Mouse (Mus musculus) intestine, embryonic 16.5 days (tissue): Measurements from ENCODE around the gene Patl2. TPM values are rescaled to one million over a fixed set of nuclear protein-coding genes. Genes with fewer than 3 reads are reported as not detected.

Source experiments
- ATAC-seq: fragments of 200-750 bp; cut with Nextera tagmentation; 2 replicates; pipeline ENCODE4 v1.8.0; 2017; ENCODE audit warnings: moderate TSS enrichment, moderate library complexity
- H3K27ac ChIP-seq: fragments of 300-500 bp; sonication (generic); 2 replicates; pipeline ENCODE4 v1.5.1; 2014; ENCODE audit warnings: mild to moderate bottlenecking, low read length
- H3K27me3 ChIP-seq: fragments of 300-500 bp; sonication (generic); replicated peaks from 2 replicates; pipeline ENCODE4 v1.6.1; 2014; ENCODE audit warnings: low read length, control low read depth, mixed read lengths; ENCODE audit not compliant: control insufficient read depth, insufficient read depth
- H3K36me3 ChIP-seq: fragments of 300-500 bp; sonication (generic); 2 replicates; pipeline ENCODE4 v1.6.1; 2014; ENCODE audit warnings: low read length, control low read depth; ENCODE audit not compliant: control insufficient read depth, insufficient read depth
- H3K4me1 ChIP-seq: fragments of 300-500 bp; sonication (generic); 2 replicates; pipeline ENCODE4 v1.6.1; 2014; ENCODE audit warnings: low read length, control low read depth, mixed read lengths; ENCODE audit not compliant: control insufficient read depth, insufficient read depth
- H3K4me2 ChIP-seq: fragments of 300-500 bp; sonication (generic); 2 replicates; pipeline ENCODE4 v1.6.1; 2014; ENCODE audit warnings: low read depth, low read length, control low read depth
- H3K4me3 ChIP-seq: fragments of 300-500 bp; sonication (generic); 2 replicates; pipeline ENCODE4 v1.5.1; 2014; ENCODE audit warnings: mild to moderate bottlenecking, low read length
- H3K9ac ChIP-seq: fragments of 300-500 bp; sonication (generic); 2 replicates; pipeline ENCODE4 v1.6.1; 2014; ENCODE audit warnings: low read depth, low read length
- H3K9me3 ChIP-seq: fragments of 300-500 bp; sonication (generic); 2 replicates; pipeline ENCODE4 v1.6.1; 2016; ENCODE audit warnings: low read length, control low read depth; ENCODE audit not compliant: control insufficient read depth
- WGBS: fragments of 180-500 bp; shearing (Covaris S2); extraction: QIAGEN DNeasy Blood & Tissue Kit; methylation state at CpG from one replicate; pipeline ENCODE4 v1.1.7; 2014; 5-methylcytosine and 5-hydroxymethylcytosine counted together
- polyA plus RNA-seq: library from polyadenylated mRNA; unstranded; fragments of >200 nt; fragmentation: Nextera tagmentation; extraction: Ambion mirVana; gene quantifications from 2 replicates; pipeline ENCODE4 v1.2.1, GENCODE M21; 2015

Gene Patl2
- polyA plus RNA-seq, 1 experiment from 2014 or later = 0.07 TPM

DNA sequence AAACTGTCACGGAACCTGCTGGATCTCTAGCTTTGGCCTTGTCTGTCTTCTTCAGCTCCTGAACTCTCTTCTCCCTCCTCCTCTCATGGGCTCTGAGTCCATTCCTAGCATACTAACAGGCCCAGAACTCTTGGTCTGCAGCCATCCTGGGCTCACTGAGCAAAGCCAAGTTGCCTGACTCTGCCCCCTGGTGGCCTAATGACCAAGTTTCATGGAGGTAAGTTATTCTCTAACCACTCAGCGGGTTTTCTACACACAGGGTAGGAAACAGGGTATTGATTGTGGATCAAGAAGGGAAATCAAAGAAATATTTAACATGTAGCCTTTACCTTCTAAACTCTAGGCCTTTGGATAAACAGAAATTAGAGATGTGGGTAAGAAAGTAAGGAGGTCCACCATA, 25.3 kb downstream of the Patl2 start, which contains the start of gene Trim69:
Gene Trim69 (plus strand): TSS at position 21 of the 400 bp plus-strand sequence.
- no peak within 1 kb of the TSS for H3K9ac ChIP-seq
- H3K27ac ChIP-seq = 0 out of 2 replicates have a peak within 1 kb of the TSS, but pooled peaks have one; percentile 24
- H3K4me1 ChIP-seq = 0 out of 2 replicates have a peak, but pooled peaks cover 3% of the 10 kb centered on the region
- H3K36me3 ChIP-seq = no peaks in the 10 kb centered on the region
- no peak within 1 kb of the TSS for H3K4me3 ChIP-seq
- 51% methylated on average over 2 of the region's 2 CpGs for WGBS
- H3K4me2 ChIP-seq = no peak within 1 kb of the TSS
- no peaks in the 10 kb centered on the region for H3K27me3 ChIP-seq
- ATAC-seq = peak; percentile 51; the same call in 1 of the 2 replicates
- H3K9me3 ChIP-seq = no peaks in the 10 kb centered on the region

DNA sequence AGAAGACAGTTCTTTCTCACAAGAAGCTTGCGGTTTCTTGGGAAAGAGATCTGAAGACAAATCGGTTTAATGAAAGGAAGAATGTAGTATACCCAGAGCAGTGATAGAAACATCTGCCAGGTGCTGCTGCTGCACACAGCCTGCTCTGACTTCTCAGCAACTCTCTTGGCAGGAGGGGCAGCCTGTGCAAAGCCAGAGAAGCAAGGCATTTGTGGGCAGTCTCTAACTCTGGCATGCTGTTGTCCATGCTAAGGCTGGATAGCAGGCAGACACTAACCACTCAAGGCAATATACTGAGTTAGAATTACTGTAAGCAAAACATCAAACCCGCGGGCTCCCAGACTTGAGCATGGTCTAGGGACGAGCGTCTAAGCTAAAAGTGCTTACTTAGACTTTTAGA, 26.3 kb downstream of the Patl2 start:
- 72% methylated on average over 6 of the region's 6 CpGs for WGBS
- Histone ChIP-seq H3K4me2 (no peak overlapping the region), H3K9ac (no peak overlapping the region), H3K4me1 (0 out of 2 replicates have a peak, but pooled peaks cover 3% of the 10 kb centered on the region), H3K36me3 (no peaks in the 10 kb centered on the region), H3K27ac (no peak overlapping the region), H3K27me3 (no peaks in the 10 kb centered on the region), H3K4me3 (no peak overlapping the region), H3K9me3 (no peaks in the 10 kb centered on the region)
- no peak for ATAC-seq

DNA sequence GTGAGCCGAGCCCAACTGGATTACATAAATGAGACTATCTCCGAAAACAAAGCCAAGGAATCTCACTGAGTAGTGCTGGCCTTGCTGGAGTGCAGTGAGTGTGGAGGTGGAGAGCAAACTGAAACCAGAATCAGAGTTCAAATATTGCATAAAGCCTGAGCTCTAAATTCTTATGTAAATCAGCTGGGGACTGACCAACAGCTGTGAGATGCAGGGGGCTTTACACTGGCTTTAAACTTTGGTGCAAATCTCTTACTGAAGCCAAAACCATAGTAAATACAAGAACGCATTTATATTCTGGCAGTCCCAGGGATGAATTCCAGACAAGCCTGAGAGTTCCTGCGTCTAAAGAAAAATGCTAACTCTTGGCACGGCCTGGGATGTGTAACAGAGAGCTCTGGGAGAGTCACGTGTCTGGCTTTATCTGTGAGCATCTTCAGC, 27.6 kb downstream of the Patl2 start:
- H3K4me1 ChIP-seq = no peaks in the 10 kb centered on the region
- H3K9me3 ChIP-seq = no peaks in the 10 kb centered on the region
- H3K36me3 ChIP-seq = no peaks in the 10 kb centered on the region
- H3K4me3 ChIP-seq = no peak overlapping the region
- no peak overlapping the region for H3K9ac ChIP-seq
- ATAC-seq = peak; percentile 64
- no peaks in the 10 kb centered on the region for H3K27me3 ChIP-seq
- no peak overlapping the region for H3K4me2 ChIP-seq
- WGBS = 30% methylated on average over 6 of the region's 6 CpGs
- H3K27ac ChIP-seq = peak overlapping the region; percentile 57

DNA sequence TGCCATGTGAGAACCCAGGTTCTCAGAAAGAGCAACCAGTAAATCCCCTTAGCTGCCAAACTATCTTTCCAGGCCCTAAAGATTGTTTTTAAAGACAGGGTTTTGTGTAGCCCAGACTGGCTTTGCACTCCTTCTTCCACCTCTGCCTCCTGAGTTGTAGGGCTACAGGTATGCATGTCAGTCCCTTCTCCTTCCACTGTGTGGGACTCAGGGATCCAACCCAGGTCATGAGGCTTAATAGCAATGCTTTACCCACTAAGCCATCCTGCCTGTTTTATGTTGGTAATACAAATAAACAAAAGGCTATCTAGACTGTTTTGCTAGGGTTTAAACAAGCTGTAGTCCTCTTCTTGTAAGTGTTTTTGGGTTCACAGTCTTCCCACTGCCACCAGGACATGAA, 28.4 kb downstream of the Patl2 start:
- no peak overlapping the region for H3K27ac ChIP-seq
- no peak overlapping the region for H3K4me3 ChIP-seq
- no peak overlapping the region for H3K4me2 ChIP-seq
- no peak overlapping the region for H3K9ac ChIP-seq
- no peaks in the 10 kb centered on the region for H3K4me1 ChIP-seq
- no peak for ATAC-seq
- H3K9me3 ChIP-seq = no peaks in the 10 kb centered on the region
- no peaks in the 10 kb centered on the region for H3K27me3 ChIP-seq
- no peaks in the 10 kb centered on the region for H3K36me3 ChIP-seq

DNA sequence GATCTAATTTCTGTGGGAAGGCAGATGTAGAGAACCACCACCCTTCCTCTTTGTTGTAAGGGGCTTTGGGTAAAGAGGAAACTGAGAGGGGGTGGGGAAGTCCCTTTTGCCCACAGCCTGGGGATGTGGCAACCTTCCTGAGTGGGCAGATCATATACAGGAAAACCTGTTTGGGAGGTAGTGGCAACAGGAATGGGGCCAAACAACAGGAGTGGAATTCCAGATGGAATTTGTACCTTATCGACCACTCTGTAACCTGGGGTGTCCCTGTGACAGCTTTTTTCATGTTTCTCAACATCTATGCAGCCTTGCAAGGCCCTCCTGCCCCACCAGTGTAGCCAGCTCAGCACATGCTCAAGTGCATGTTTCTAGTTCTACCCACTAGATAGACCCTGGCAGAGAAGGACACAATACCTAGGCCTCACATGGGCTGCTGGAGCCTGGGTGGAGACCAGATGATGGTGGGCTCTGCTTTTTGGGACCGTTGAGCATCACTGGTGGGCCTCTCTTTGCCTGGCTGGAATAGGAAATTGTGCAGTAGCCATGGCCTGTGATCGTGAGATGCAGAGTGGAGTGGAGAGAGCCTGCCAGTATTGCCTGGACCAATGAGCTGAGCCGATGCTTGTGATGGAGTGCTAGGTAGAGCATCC, 29.8 kb downstream of the Patl2 start:
- no peaks in the 10 kb centered on the region for H3K9me3 ChIP-seq
- H3K4me2 ChIP-seq = no peak overlapping the region
- no peak overlapping the region for H3K9ac ChIP-seq
- ATAC-seq = peak; percentile 57
- no peak overlapping the region for H3K4me3 ChIP-seq
- H3K4me1 ChIP-seq = no peaks in the 10 kb centered on the region
- no peak overlapping the region for H3K27ac ChIP-seq
- peaks cover 4% of the 10 kb centered on the region; the same call in 1 of the 2 replicates for H3K36me3 ChIP-seq
- H3K27me3 ChIP-seq = no peaks in the 10 kb centered on the region
- 92% methylated on average over 4 of the region's 4 CpGs for WGBS

DNA sequence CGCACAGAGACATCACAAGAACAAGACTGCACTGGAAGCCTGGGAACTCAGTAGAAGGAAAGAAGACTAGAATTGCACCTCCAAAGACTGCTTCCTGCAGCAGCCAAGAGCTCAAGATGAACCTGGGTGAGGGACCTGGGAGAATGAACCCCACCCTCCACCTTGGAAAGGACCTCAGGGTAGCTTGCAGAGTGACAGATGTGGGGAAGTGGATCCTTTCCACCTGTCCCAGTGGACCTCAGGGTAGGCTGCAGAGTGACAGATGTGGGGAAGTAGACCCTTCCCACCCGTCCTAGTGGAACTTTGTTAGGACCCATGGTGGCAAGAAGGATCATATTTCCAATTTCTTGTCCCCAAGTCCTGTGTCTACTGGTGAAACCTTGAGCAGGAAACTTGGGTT, 30.7 kb downstream of the Patl2 start:
- no peak for ATAC-seq
- no peaks in the 10 kb centered on the region for H3K9me3 ChIP-seq
- 75% methylated on average over 2 of the region's 2 CpGs for WGBS
- no peak overlapping the region for H3K4me2 ChIP-seq
- no peaks in the 10 kb centered on the region for H3K27me3 ChIP-seq
- H3K27ac ChIP-seq = no peak overlapping the region
- H3K36me3 ChIP-seq = peaks cover 4% of the 10 kb centered on the region; the same call in 1 of the 2 replicates
- no peak overlapping the region for H3K4me3 ChIP-seq
- no peaks in the 10 kb centered on the region for H3K4me1 ChIP-seq
- H3K9ac ChIP-seq = no peak overlapping the region

DNA sequence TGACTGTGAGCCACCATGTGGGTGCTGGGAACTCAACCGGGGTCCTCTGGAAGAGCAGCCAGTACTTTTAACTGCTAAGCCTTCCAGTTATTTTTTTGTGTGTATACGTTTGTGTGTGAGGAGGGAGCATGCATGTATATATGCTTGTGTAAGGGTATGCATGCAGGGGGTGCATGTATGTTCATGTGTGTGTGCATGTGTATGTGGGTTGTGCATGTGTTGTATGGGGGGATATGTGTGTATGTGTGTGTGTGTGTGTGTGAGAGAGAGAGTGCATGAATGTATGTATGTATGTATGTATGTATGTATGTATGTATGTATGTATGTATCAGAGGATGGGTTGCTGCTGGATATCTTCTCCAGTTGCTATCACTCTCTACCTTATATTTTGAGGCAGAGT, 31.5 kb downstream of the Patl2 start:
- H3K4me2 ChIP-seq = no peak overlapping the region
- H3K9ac ChIP-seq = no peak overlapping the region
- no peak overlapping the region for H3K27ac ChIP-seq
- no peaks in the 10 kb centered on the region for H3K27me3 ChIP-seq
- no peaks in the 10 kb centered on the region for H3K4me1 ChIP-seq
- WGBS = 95% methylated on average over 2 of the region's 2 CpGs
- peaks cover 4% of the 10 kb centered on the region; the same call in 1 of the 2 replicates for H3K36me3 ChIP-seq
- ATAC-seq = no peak
- H3K4me3 ChIP-seq = no peak overlapping the region
- no peaks in the 10 kb centered on the region for H3K9me3 ChIP-seq

DNA sequence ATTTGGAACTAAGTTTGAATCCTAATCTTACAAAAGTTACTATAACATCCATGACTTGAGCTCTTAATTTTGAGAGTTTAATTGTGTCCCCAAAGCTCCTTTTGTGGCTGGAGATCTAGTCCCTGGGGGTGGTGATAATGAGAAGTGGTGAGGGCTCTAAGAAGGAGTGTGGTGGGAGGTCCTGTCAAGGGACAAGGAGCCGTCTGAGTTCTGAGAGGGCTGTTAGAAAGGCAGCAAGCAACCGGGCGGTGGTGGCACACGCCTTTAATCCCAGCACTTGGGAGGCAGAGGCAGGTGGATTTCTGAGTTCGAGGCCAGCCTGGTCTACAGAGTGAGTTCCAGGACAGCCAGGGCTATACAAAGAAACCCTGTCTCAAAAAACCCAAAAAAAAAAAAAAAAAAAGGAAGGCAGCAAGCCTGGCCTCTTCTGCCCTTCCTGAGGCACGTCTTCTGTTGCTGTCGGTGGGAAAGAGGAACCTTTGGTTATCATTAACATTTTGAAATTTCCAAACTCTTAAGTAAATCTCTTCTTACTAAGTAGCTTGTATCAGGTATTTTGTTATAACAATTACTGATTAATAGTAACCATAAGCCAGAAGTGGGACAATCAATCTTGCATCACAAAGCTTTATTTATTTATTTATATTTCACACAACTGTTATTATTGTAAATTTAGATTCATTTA, 32.2 kb downstream of the Patl2 start:
- Histone ChIP-seq H3K4me2 (no peak overlapping the region), H3K9ac (no peak overlapping the region), H3K27me3 (no peaks in the 10 kb centered on the region), H3K36me3 (peaks cover 4% of the 10 kb centered on the region; the same call in 1 of the 2 replicates), H3K4me1 (peaks cover 5% of the 10 kb centered on the region), H3K9me3 (no peaks in the 10 kb centered on the region), H3K4me3 (no peak overlapping the region), H3K27ac (no peak overlapping the region)
- WGBS = 88% methylated on average over 7 of the region's 7 CpGs
- no peak for ATAC-seq

DNA sequence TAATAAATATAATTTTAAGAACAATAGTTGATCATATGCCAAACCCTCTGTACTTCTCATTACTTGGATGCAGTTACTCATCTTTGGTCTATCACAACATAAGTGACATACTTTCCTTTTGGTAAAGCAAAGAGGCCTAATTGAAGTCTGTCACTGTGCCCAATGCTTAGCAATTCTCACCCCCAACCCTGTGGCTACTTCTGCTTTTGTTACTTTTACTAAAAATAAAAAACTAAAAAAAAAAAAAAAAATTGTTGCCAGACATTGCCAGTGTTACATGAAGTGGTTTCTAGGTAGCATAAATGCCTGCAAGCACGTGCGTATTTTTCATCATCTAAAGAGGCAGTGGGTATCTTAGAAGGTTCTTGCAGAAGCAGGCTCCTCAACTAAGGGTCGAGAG, 33.1 kb downstream of the Patl2 start:
- Histone ChIP-seq H3K4me2 (no peak overlapping the region), H3K4me3 (no peak overlapping the region), H3K27ac (no peak overlapping the region), H3K4me1 (peaks cover 7% of the 10 kb centered on the region), H3K9me3 (no peaks in the 10 kb centered on the region), H3K27me3 (no peaks in the 10 kb centered on the region), H3K9ac (no peak overlapping the region), H3K36me3 (peaks cover 4% of the 10 kb centered on the region; the same call in 1 of the 2 replicates)
- WGBS = 81% methylated on average over 3 of the region's 3 CpGs
- ATAC-seq = no peak
